Mouse (Mus musculus): Measurements from ENCODE around the gene 4933430I17Rik. TPM values are rescaled to one million over a fixed set of nuclear protein-coding genes. Genes with fewer than 3 reads are reported as not detected.

The 4933430I17Rik gene
- polyA plus RNA-seq, 1 experiment, result 0.13 TPM

DNA sequence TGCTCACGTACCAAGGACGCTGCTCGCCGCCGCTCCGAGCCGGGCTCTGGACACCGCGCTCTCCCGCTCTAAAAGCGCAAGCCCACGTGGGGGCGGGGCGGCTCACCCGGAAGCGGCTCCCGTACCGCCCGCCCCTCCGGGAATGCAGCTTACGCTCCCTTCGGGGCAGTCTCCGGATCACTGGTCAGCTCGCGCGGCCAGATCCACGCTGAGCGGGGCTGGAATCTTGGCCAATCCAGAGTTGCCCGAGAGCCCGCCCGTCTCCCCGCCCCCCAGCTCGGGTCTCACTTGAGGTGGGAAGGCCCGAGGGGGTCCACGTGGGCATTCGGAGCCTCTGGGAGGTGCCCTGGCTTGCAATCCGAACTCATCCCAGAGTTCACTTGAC, 5.3 kb upstream of the 4933430I17Rik start, which contains the start of gene Alad:
Gene Alad, minus strand, starts transcription at position 70 of the 385 bp plus-strand sequence.
- H3K36me3 ChIP-seq (ENCODE audit: control insufficient read depth, insufficient read depth), result peaks cover 5% of the 10 kb centered on the region

DNA sequence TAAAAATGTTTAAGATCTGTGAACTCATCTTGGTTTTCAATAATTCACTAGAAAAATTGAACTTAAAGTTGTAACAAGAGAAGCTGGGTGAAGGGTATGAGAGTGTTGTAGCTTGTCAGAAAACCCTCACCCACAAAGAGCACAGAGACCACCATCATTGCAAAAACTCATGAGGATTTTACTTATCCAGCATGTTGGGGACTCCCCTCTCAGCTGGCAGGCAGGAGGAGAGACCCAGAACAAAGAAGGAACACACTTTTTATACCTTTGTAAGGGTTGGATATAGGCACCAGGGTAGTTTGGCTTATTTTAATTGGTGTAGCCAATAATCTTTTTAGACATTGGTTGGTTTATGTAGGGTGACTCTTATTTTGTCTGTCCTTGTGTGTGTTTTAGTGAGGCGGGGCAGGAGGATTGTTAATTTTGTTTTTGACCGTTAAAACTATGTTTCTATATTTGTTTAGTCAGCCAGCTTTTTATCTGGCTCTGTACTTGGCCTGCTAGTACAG, 4.2 kb upstream of the 4933430I17Rik start:
- Histone ChIP-seq H3ac (ENCODE audit: control insufficient read depth, insufficient read length, low read depth) (no peak overlapping the region), H3K79me3 (ENCODE audit: low read depth) (peaks cover 11% of the 10 kb centered on the region), H3K36me3 (ENCODE audit: control insufficient read depth, insufficient read depth) (peaks cover 5% of the 10 kb centered on the region), H3K27me3 (ENCODE audit: control insufficient read depth, insufficient read depth, insufficient read length) (no peaks in the 10 kb centered on the region), H3K79me2 (ENCODE audit: control insufficient read depth, insufficient read depth) (peaks cover 43% of the 10 kb centered on the region), H3K4me3 (ENCODE audit: insufficient read depth, poor library complexity, severe bottlenecking) (no peak overlapping the region)
- no peak for TF ChIP-seq MAX (IDR thresholded peaks at IDR 0.05)
- TF ChIP-seq CEBPB (IDR thresholded peaks at IDR 0.05; ENCODE audit: low read depth), result no peak
- TF ChIP-seq FOSL1 (IDR thresholded peaks at IDR 0.05; ENCODE audit: insufficient read depth, low read length, poor library complexity, severe bottlenecking), result no peak
- TF ChIP-seq CTCF (IDR thresholded peaks at IDR 0.05; ENCODE audit: control insufficient read depth, insufficient read depth, insufficient read length), result no peak
- TF ChIP-seq MYOD1 (IDR thresholded peaks at IDR 0.05; ENCODE audit: control insufficient read depth, insufficient read length, low read depth), result no peak
- no peak for TF ChIP-seq USF1 (IDR thresholded peaks at IDR 0.05; ENCODE audit: low read depth)
- TF ChIP-seq MYOG (IDR thresholded peaks at IDR 0.05; ENCODE audit: control insufficient read depth, extremely low read depth, insufficient read length), result no peak

More for the DNA sequence above, 5.3 kb upstream of the 4933430I17Rik start, which contains the start of gene Alad:
- peak within 1 kb of the TSS; percentile 78 for H3K4me3 ChIP-seq (ENCODE audit: insufficient read depth, poor library complexity, severe bottlenecking)
- H3K79me3 ChIP-seq (ENCODE audit: low read depth), result peaks cover 11% of the 10 kb centered on the region
- TF ChIP-seq MYOG (IDR thresholded peaks at IDR 0.05; ENCODE audit: control insufficient read depth, extremely low read depth, insufficient read length) (no peak), CTCF (IDR thresholded peaks at IDR 0.05; ENCODE audit: control insufficient read depth, insufficient read depth, insufficient read length) (no peak), CEBPB (IDR thresholded peaks at IDR 0.05; ENCODE audit: low read depth) (no peak), FOSL1 (IDR thresholded peaks at IDR 0.05; ENCODE audit: insufficient read depth, low read length, poor library complexity, severe bottlenecking) (no peak), MAX (IDR thresholded peaks at IDR 0.05) (peak; percentile 98), USF1 (IDR thresholded peaks at IDR 0.05; ENCODE audit: low read depth) (peak; percentile 80), MYOD1 (IDR thresholded peaks at IDR 0.05; ENCODE audit: control insufficient read depth, insufficient read length, low read depth) (no peak)
- H3ac ChIP-seq (ENCODE audit: control insufficient read depth, insufficient read length, low read depth), result peak within 1 kb of the TSS; percentile 82
- H3K27me3 ChIP-seq (ENCODE audit: control insufficient read depth, insufficient read depth, insufficient read length), result no peaks in the 10 kb centered on the region
- peaks cover 43% of the 10 kb centered on the region for H3K79me2 ChIP-seq (ENCODE audit: control insufficient read depth, insufficient read depth)

DNA sequence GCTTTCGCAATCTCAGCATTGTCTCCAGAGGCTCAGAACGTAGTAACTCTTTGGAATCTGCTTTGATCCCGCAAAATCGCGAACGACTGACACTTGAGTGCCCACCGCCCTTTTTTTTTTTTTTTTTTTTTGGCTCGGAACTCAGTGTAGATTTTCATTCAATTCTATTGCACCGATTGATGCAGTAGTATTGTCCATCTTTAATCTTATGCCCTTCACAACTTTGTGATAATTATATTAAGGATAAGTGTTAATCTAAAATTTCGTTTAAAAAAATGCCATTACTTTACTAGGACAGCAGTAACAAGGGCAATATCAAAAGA, 281 bp downstream of the 4933430I17Rik start:
- no peak overlapping the region for H3K4me3 ChIP-seq (ENCODE audit: insufficient read depth, poor library complexity, severe bottlenecking)
- H3K79me3 ChIP-seq (ENCODE audit: low read depth), result peaks cover 11% of the 10 kb centered on the region
- no peaks in the 10 kb centered on the region for H3K27me3 ChIP-seq (ENCODE audit: control insufficient read depth, insufficient read depth, insufficient read length)
- no peak overlapping the region for H3ac ChIP-seq (ENCODE audit: control insufficient read depth, insufficient read length, low read depth)
- peaks cover 16% of the 10 kb centered on the region for H3K79me2 ChIP-seq (ENCODE audit: control insufficient read depth, insufficient read depth)
- peaks cover 5% of the 10 kb centered on the region for H3K36me3 ChIP-seq (ENCODE audit: control insufficient read depth, insufficient read depth)
- TF ChIP-seq CEBPB (IDR thresholded peaks at IDR 0.05; ENCODE audit: low read depth) (peak; percentile 95), MAX (IDR thresholded peaks at IDR 0.05) (no peak)

DNA sequence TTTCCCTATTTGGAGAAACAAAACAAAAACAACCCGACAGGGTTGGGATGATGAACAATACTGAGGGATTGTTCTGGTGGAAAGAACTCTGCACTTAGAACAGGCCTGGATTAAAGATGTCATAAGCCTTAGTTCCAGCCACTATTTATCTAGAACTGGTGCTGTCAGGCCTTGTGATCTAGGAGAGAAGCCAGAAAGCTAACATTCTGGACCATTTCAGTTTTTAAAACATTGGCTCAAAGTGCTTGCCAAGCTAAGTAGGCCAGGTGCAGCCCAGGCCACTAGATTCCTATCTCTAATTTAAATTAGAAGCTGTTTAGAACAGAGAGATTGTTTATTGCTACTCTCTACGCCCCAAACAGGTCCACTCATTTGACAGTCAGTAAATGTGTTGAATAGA, 1.1 kb downstream of the 4933430I17Rik start:
- Histone ChIP-seq H3K36me3 (ENCODE audit: control insufficient read depth, insufficient read depth) (peaks cover 5% of the 10 kb centered on the region), H3K79me2 (ENCODE audit: control insufficient read depth, insufficient read depth) (peaks cover 16% of the 10 kb centered on the region), H3ac (ENCODE audit: control insufficient read depth, insufficient read length, low read depth) (no peak overlapping the region), H3K4me3 (ENCODE audit: insufficient read depth, poor library complexity, severe bottlenecking) (no peak overlapping the region), H3K79me3 (ENCODE audit: low read depth) (peaks cover 11% of the 10 kb centered on the region), H3K27me3 (ENCODE audit: control insufficient read depth, insufficient read depth, insufficient read length) (no peaks in the 10 kb centered on the region)
- TF ChIP-seq CEBPB (IDR thresholded peaks at IDR 0.05; ENCODE audit: low read depth), result no peak

DNA sequence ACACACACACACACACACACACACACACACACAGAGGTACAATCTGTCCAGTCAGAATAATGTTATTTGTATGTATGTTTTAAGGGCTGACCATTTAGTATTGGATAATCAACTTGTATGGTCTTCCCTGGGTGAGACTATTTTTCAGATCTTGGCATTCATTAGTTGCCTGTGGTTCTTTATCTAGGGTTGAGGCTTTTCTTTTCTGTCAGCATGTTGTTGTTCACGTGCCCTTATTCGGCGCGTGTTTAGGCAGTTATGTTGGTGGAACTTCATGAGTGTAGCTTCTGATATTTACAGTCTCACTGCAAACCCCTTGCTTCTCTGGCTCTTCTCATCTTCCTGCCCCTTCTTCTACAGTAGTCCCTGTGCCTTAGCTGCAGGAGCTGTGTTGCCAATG, 2.5 kb downstream of the 4933430I17Rik start:
- TF ChIP-seq MYOD1 (IDR thresholded peaks at IDR 0.05; ENCODE audit: control insufficient read depth, insufficient read length, low read depth) (no peak), FOSL1 (IDR thresholded peaks at IDR 0.05; ENCODE audit: insufficient read depth, low read length, poor library complexity, severe bottlenecking) (no peak), CEBPB (IDR thresholded peaks at IDR 0.05; ENCODE audit: low read depth) (no peak), MYOG (IDR thresholded peaks at IDR 0.05; ENCODE audit: control insufficient read depth, extremely low read depth, insufficient read length) (no peak), CTCF (IDR thresholded peaks at IDR 0.05; ENCODE audit: control insufficient read depth, insufficient read depth, insufficient read length) (no peak), USF1 (IDR thresholded peaks at IDR 0.05; ENCODE audit: low read depth) (no peak), MAX (IDR thresholded peaks at IDR 0.05) (no peak)
- peaks cover 16% of the 10 kb centered on the region for H3K79me2 ChIP-seq (ENCODE audit: control insufficient read depth, insufficient read depth)
- H3ac ChIP-seq (ENCODE audit: control insufficient read depth, insufficient read length, low read depth), result no peak overlapping the region
- H3K4me3 ChIP-seq (ENCODE audit: insufficient read depth, poor library complexity, severe bottlenecking), result no peak overlapping the region
- H3K79me3 ChIP-seq (ENCODE audit: low read depth), result peaks cover 11% of the 10 kb centered on the region
- H3K27me3 ChIP-seq (ENCODE audit: control insufficient read depth, insufficient read depth, insufficient read length), result no peaks in the 10 kb centered on the region
- peaks cover 5% of the 10 kb centered on the region for H3K36me3 ChIP-seq (ENCODE audit: control insufficient read depth, insufficient read depth)

DNA sequence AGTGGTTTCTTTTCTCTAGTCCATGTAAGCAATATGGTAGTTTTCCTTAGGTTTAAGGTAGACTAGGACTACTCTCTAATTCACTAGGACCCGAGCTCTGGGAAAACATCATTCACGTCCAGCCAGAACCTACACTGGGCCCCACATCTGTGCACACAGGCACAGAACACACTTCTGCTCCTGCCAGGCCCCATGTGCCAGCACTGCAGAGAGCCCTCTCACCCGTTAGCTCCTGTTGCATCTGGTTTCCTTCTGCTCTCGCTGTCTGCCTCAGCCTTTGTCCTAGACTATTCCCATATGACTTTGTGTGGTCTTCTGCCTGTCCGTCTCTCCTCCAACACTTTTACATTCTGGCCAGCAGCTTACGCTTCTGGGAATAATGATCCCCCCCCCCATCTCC, 8.6 kb downstream of the 4933430I17Rik start:
- Histone ChIP-seq H3K79me2 (ENCODE audit: control insufficient read depth, insufficient read depth) (no peaks in the 10 kb centered on the region), H3K27me3 (ENCODE audit: control insufficient read depth, insufficient read depth, insufficient read length) (no peaks in the 10 kb centered on the region), H3ac (ENCODE audit: control insufficient read depth, insufficient read length, low read depth) (no peak overlapping the region), H3K36me3 (ENCODE audit: control insufficient read depth, insufficient read depth) (no peaks in the 10 kb centered on the region), H3K4me3 (ENCODE audit: insufficient read depth, poor library complexity, severe bottlenecking) (no peak overlapping the region), H3K79me3 (ENCODE audit: low read depth) (no peaks in the 10 kb centered on the region)
- no peak for TF ChIP-seq CTCF (IDR thresholded peaks at IDR 0.05; ENCODE audit: control insufficient read depth, insufficient read depth, insufficient read length)
- no peak for TF ChIP-seq MYOD1 (IDR thresholded peaks at IDR 0.05; ENCODE audit: control insufficient read depth, insufficient read length, low read depth)
- TF ChIP-seq FOSL1 (IDR thresholded peaks at IDR 0.05; ENCODE audit: insufficient read depth, low read length, poor library complexity, severe bottlenecking), result no peak
- no peak for TF ChIP-seq MAX (IDR thresholded peaks at IDR 0.05)
- TF ChIP-seq USF1 (IDR thresholded peaks at IDR 0.05; ENCODE audit: low read depth), result no peak
- no peak for TF ChIP-seq MYOG (IDR thresholded peaks at IDR 0.05; ENCODE audit: control insufficient read depth, extremely low read depth, insufficient read length)
- TF ChIP-seq CEBPB (IDR thresholded peaks at IDR 0.05; ENCODE audit: low read depth), result no peak
